Mouse (Mus musculus) stomach, embryonic 15.5 days (tissue): ENCODE measurements at regions not wholly inside any gene's neighbourhood (a gene's known extent, or its start where the extent isn't known, plus 50 kb on each side); places are given as distances from the start of the nearest gene placed in this dataset.

Experiments
- ATAC-seq: fragments of 200-750 bp; cut with Nextera tagmentation; 2 replicates; pipeline ENCODE4 v1.8.0; 2017; ENCODE audit warnings: low read depth, moderate number of reproducible peaks, moderate TSS enrichment; ENCODE audit not compliant: insufficient read depth, low FRiP score
- H3K27ac ChIP-seq: fragments of 300-500 bp; sonication (generic); 2 replicates; pipeline ENCODE4 v1.5.1; 2015; ENCODE audit warnings: mild to moderate bottlenecking, inconsistent platforms
- H3K27me3 ChIP-seq: fragments of 300-500 bp; sonication (generic); replicated peaks from 2 replicates; pipeline ENCODE4 v1.6.1; 2015; ENCODE audit warnings: inconsistent platforms
- H3K36me3 ChIP-seq: fragments of 300-500 bp; sonication (generic); 2 replicates; pipeline ENCODE4 v1.6.1; 2015; ENCODE audit warnings: inconsistent platforms
- H3K4me1 ChIP-seq: fragments of 300-500 bp; sonication (generic); 2 replicates; pipeline ENCODE4 v1.6.1; 2015; ENCODE audit warnings: inconsistent platforms
- H3K4me2 ChIP-seq: fragments of 300-500 bp; sonication (generic); 2 replicates; pipeline ENCODE4 v1.6.1; 2015; ENCODE audit warnings: mild to moderate bottlenecking, inconsistent platforms
- H3K4me3 ChIP-seq: fragments of 300-500 bp; sonication (generic); replicated peaks from 2 replicates; pipeline ENCODE4 v1.5.1; 2015; ENCODE audit warnings: inconsistent platforms
- H3K9ac ChIP-seq: fragments of 300-500 bp; sonication (generic); 2 replicates; pipeline ENCODE4 v1.6.1; 2015; ENCODE audit warnings: inconsistent platforms
- H3K9me3 ChIP-seq: fragments of 300-500 bp; sonication (generic); 2 replicates; pipeline ENCODE4 v1.6.1; 2016; ENCODE audit warnings: inconsistent platforms
- WGBS: fragments of 180-500 bp; shearing (Covaris S2); methylation state at CpG from one replicate; pipeline ENCODE4 v1.1.7; 2015; 5-methylcytosine and 5-hydroxymethylcytosine counted together

- Histone ChIP-seq H3K9me3 (no peaks in the 10 kb centered on the region), H3K36me3 (no peaks in the 10 kb centered on the region), H3K4me2 (no peak overlapping the region), H3K4me3 (no peak overlapping the region), H3K27ac (no peak overlapping the region), H3K4me1 (no peaks in the 10 kb centered on the region), H3K9ac (no peak overlapping the region), H3K27me3 (no peaks in the 10 kb centered on the region)
- no peak for ATAC-seq
- 74% methylated on average over 9 of the region's 9 CpGs for WGBS
Measured at GRCm38 (mm10) chr8:10699669-10700068, 308.6 kb downstream of the Irs2 start.

- Histone ChIP-seq H3K4me3 (no peak overlapping the region), H3K36me3 (no peaks in the 10 kb centered on the region), H3K4me1 (no peaks in the 10 kb centered on the region), H3K9me3 (no peaks in the 10 kb centered on the region), H3K4me2 (no peak overlapping the region), H3K27ac (no peak overlapping the region), H3K27me3 (no peaks in the 10 kb centered on the region), H3K9ac (no peak overlapping the region)
- WGBS, result 75% methylated on average over 6 of the region's 6 CpGs
- ATAC-seq, result no peak
Measured at GRCm38 (mm10) chr8:10695181-10695580, 313.1 kb downstream of the Irs2 start.

- Histone ChIP-seq H3K36me3 (no peaks in the 10 kb centered on the region), H3K9ac (no peak overlapping the region), H3K27me3 (no peaks in the 10 kb centered on the region), H3K4me2 (no peak overlapping the region), H3K9me3 (no peaks in the 10 kb centered on the region), H3K4me1 (no peaks in the 10 kb centered on the region), H3K27ac (no peak overlapping the region), H3K4me3 (no peak overlapping the region)
- WGBS, result 76% methylated on average over 1 of the region's 1 CpGs
- no peak for ATAC-seq
Measured at GRCm38 (mm10) chr8:10690659-10691058, 317.6 kb downstream of the Irs2 start.

- 69% methylated on average over 12 of the region's 12 CpGs for WGBS
- H3K9me3 ChIP-seq, result no peaks in the 10 kb centered on the region
- ATAC-seq, result no peak
Measured at GRCm38 (mm10) chr8:10689881-10690280, 318.4 kb downstream of the Irs2 start.

GRCm38 (mm10) chr8:10687867-10688561 lies 320.2 kb downstream of the Irs2 start:
- Histone ChIP-seq H3K27me3 (no peaks in the 10 kb centered on the region; the same call in 1 of the 2 replicates), H3K9me3 (no peaks in the 10 kb centered on the region), H3K36me3 (no peaks in the 10 kb centered on the region), H3K4me2 (no peak overlapping the region), H3K4me3 (no peak overlapping the region), H3K27ac (no peak overlapping the region), H3K4me1 (no peaks in the 10 kb centered on the region), H3K9ac (no peak overlapping the region)
- ATAC-seq, result no peak
- WGBS, result 36% methylated on average over 9 of the region's 9 CpGs

More at GRCm38 (mm10) chr8:10689881-10690280, 318.4 kb downstream of the Irs2 start:
- Histone ChIP-seq H3K27me3 (no peaks in the 10 kb centered on the region), H3K27ac (no peak overlapping the region), H3K36me3 (no peaks in the 10 kb centered on the region), H3K4me1 (no peaks in the 10 kb centered on the region), H3K9ac (no peak overlapping the region), H3K4me2 (no peak overlapping the region), H3K4me3 (no peak overlapping the region)
